Mouse (Mus musculus) forebrain, embryonic 16.5 days (tissue): ENCODE data around the gene Ewsr1. TPM values are rescaled to one million over a fixed set of nuclear protein-coding genes. Genes with fewer than 3 reads are reported as not detected.

Source experiments
- ATAC-seq: fragments of 200-750 bp; cut with Nextera tagmentation; 2 replicates; pipeline ENCODE4 v1.8.0; 2017; ENCODE audit warnings: mild to moderate bottlenecking, moderate library complexity
- H3K27ac ChIP-seq: fragments of 300-500 bp; sonication (generic); 2 replicates; pipeline ENCODE4 v1.5.1; 2014; ENCODE audit warnings: low read length, control low read depth
- H3K27me3 ChIP-seq: fragments of 300-500 bp; sonication (generic); replicated peaks from 2 replicates; pipeline ENCODE4 v1.6.1; 2014; ENCODE audit warnings: low read length; ENCODE audit not compliant: control insufficient read depth, insufficient read depth
- H3K36me3 ChIP-seq: fragments of 300-500 bp; sonication (generic); 2 replicates; pipeline ENCODE4 v1.6.1; 2014; ENCODE audit not compliant: control insufficient read depth, insufficient read depth
- H3K4me1 ChIP-seq: fragments of 300-500 bp; sonication (generic); replicated peaks from 2 replicates; pipeline ENCODE4 v1.6.1; 2014; ENCODE audit warnings: low read length; ENCODE audit not compliant: control insufficient read depth, insufficient read depth
- H3K4me2 ChIP-seq: fragments of 300-500 bp; sonication (generic); 2 replicates; pipeline ENCODE4 v1.6.1; 2014; ENCODE audit warnings: mild to moderate bottlenecking, low read length, control low read depth
- H3K4me3 ChIP-seq: fragments of 300-500 bp; sonication (generic); replicated peaks from 2 replicates; pipeline ENCODE4 v1.5.1; 2014; ENCODE audit warnings: mild to moderate bottlenecking, low read length, control low read depth
- H3K9ac ChIP-seq: fragments of 300-500 bp; sonication (generic); replicated peaks from 2 replicates; pipeline ENCODE4 v1.6.1; 2014; ENCODE audit warnings: low read depth, low read length, control low read depth
- H3K9me3 ChIP-seq: fragments of 300-500 bp; sonication (generic); 2 replicates; pipeline ENCODE4 v1.6.1; 2016; ENCODE audit warnings: low read length; ENCODE audit not compliant: control insufficient read depth
- WGBS: fragments of 180-500 bp; shearing (Covaris S2); extraction: QIAGEN DNeasy Blood & Tissue Kit; methylation state at CpG from one replicate; pipeline ENCODE4 v1.1.7; 2014; 5-methylcytosine and 5-hydroxymethylcytosine counted together
- polyA plus RNA-seq: library from polyadenylated mRNA; unstranded; fragments of >200 nt; fragmentation: Nextera tagmentation; extraction: Ambion mirVana; gene quantifications from 2 replicates; pipeline ENCODE4 v1.2.1, GENCODE M21; 2015

The Ewsr1 gene
- polyA plus RNA-seq, 1 experiment from 2014 or later, result 814 TPM

DNA sequence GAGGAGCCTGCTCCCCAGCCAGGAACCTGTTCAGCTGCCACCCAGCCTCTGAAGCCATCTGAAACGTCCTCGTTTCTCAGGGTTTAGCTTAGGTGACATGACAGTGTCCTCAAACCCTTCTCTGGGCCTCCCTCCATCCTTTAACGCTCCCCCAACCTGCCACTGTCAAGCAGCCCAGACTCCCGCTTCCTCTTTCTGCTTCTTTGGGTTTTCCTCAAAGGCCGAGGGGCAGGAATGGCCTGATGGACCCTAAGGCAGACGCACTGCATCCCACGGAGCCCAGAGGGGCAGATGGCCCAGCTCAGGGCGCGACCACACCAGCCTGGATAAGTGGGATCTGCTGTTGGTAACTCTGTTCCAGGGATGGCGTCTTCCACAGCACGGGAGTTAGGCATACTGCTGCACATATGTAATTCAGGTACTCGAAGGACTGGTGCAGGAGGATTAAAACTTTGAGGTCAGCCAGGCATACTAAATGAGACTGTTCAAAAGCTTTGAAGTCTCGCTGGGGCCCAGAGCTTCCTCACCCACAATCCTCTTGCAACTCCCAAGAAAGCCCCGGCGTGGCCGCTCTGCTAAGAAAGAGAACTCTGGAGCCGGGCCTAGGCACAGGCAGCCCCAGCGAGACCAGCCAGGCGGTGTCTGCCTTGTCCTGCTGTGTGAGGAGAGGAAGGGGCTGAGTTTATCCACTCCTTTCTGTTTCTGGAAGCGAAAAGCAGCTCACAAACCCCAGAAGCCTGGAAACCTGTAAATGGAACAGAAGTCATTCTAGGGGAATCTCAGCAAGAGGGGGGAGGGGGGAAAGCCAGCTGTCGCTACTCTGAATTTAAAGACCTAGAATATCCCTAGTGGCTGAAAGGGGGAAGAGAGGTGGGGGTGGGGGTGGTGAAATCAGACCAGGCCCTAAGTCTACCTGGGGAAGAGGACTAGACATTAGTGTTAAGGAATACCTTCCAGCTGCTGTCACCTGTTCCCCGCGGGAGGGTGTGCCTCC is 42.8 kb downstream of the Ewsr1 start:
- H3K27ac ChIP-seq, result no peak overlapping the region
- 21% methylated on average over 23 of the region's 23 CpGs for WGBS
- no peaks in the 10 kb centered on the region for H3K36me3 ChIP-seq
- no peak overlapping the region for H3K9ac ChIP-seq
- ATAC-seq, result no peak
- no peak overlapping the region for H3K4me3 ChIP-seq
- no peak overlapping the region for H3K4me2 ChIP-seq
- no peaks in the 10 kb centered on the region for H3K9me3 ChIP-seq
- H3K27me3 ChIP-seq, result peaks cover 43% of the 10 kb centered on the region
- peaks cover 22% of the 10 kb centered on the region for H3K4me1 ChIP-seq

GRCm38 (mm10) chr11:5054874-5055273 is 44.2 kb downstream of the Ewsr1 start:
- Histone ChIP-seq H3K4me3 (no peak overlapping the region), H3K27ac (no peak overlapping the region), H3K9me3 (no peaks in the 10 kb centered on the region), H3K4me1 (peaks cover 18% of the 10 kb centered on the region), H3K27me3 (peaks cover 29% of the 10 kb centered on the region), H3K9ac (no peak overlapping the region), H3K36me3 (no peaks in the 10 kb centered on the region), H3K4me2 (no peak overlapping the region)
- 68% methylated on average over 6 of the region's 6 CpGs for WGBS
- no peak for ATAC-seq

DNA sequence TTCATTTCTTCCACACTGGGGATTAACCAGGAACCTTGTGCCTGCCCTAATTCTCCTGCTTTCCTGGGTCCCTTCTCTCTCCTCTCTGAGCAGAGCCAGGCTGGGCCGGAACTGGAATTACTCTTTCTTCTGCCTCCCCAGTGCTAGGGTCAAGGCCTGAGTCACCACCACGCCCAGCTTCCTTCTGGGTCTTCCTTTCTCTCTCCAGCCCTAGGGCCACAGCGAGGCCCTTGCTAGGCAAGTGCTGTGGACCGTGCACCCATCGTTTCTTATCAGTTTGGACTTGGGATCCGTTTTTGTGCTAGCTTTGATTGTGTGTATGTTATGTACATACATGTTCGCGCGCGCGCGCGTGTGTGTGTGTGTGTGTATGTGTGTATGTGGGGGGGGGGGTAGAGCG is 44.9 kb downstream of the Ewsr1 start:
- H3K27ac ChIP-seq, result no peak overlapping the region
- ATAC-seq, result no peak
- H3K4me3 ChIP-seq, result no peak overlapping the region
- H3K27me3 ChIP-seq, result peaks cover 22% of the 10 kb centered on the region
- no peak overlapping the region for H3K9ac ChIP-seq
- H3K4me2 ChIP-seq, result no peak overlapping the region
- WGBS, result 92% methylated on average over 14 of the region's 14 CpGs
- H3K4me1 ChIP-seq, result peaks cover 18% of the 10 kb centered on the region
- no peaks in the 10 kb centered on the region for H3K36me3 ChIP-seq
- no peaks in the 10 kb centered on the region for H3K9me3 ChIP-seq

- Histone ChIP-seq H3K27me3 (peaks cover 9% of the 10 kb centered on the region; the same call in 1 of the 2 replicates), H3K4me1 (peaks cover 9% of the 10 kb centered on the region), H3K4me2 (no peak overlapping the region), H3K9me3 (no peaks in the 10 kb centered on the region), H3K4me3 (no peak overlapping the region), H3K9ac (no peak overlapping the region), H3K27ac (no peak overlapping the region), H3K36me3 (no peaks in the 10 kb centered on the region)
- ATAC-seq, result no peak
- WGBS, result 71% methylated on average over 10 of the region's 10 CpGs
Observed at GRCm38 (mm10) chr11:5052200-5052854, 46.7 kb downstream of the Ewsr1 start.

- peaks cover 6% of the 10 kb centered on the region for H3K4me1 ChIP-seq
- H3K27ac ChIP-seq, result no peak overlapping the region
- peaks cover 3% of the 10 kb centered on the region; the same call in 1 of the 2 replicates for H3K27me3 ChIP-seq
- H3K9ac ChIP-seq, result no peak overlapping the region
- WGBS, result 73% methylated on average over 10 of the region's 10 CpGs
- ATAC-seq, result no peak
- no peak overlapping the region for H3K4me3 ChIP-seq
- H3K36me3 ChIP-seq, result no peaks in the 10 kb centered on the region
- no peak overlapping the region for H3K4me2 ChIP-seq
- H3K9me3 ChIP-seq, result no peaks in the 10 kb centered on the region
Observed at GRCm38 (mm10) chr11:5051629-5052028, 47.4 kb downstream of the Ewsr1 start.

DNA sequence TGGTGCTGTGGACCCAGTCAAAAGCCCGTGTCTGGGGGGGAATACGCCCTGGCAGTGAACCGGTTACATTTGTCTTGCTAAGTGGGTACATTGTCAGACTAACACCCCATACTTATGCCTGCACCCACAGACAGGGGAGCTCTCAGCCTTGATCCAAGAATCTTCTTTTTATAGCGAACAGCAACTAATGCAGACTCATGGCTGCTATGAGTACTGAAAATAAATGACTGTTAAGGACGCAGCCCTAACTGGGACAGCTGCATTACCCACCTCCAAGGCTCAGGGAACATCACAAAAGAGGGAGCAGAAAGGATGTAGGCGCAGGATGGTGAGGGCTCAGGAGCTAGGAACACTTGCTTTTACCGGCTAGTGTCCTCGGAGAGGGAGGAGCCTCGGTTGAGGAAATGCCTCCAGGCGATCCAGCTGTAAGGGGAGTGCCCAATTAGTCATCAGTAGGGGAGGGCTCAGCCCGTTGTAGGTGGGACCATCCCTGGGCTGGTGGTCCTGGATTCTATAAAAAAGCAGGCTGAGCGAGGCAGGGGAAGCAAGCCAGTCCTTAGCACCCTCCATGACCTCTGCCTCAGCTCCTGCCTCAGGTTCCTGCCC is 52.6 kb downstream of the Ewsr1 start:
- Histone ChIP-seq H3K9me3 (no peaks in the 10 kb centered on the region), H3K9ac (no peak overlapping the region), H3K4me3 (no peak overlapping the region), H3K27ac (no peak overlapping the region), H3K36me3 (0 out of 2 replicates have a peak, but pooled peaks cover 5% of the 10 kb centered on the region), H3K4me2 (no peak overlapping the region), H3K27me3 (no peaks in the 10 kb centered on the region), H3K4me1 (no peaks in the 10 kb centered on the region)
- WGBS, result 47% methylated on average over 12 of the region's 12 CpGs
- no peak for ATAC-seq

GRCm38 (mm10) chr11:5042645-5043381 is 56.3 kb downstream of the Ewsr1 start:
- ATAC-seq, result no peak
- H3K4me3 ChIP-seq, result no peak overlapping the region
- no peak overlapping the region for H3K4me2 ChIP-seq
- no peaks in the 10 kb centered on the region for H3K4me1 ChIP-seq
- peaks cover 13% of the 10 kb centered on the region; the same call in 1 of the 2 replicates for H3K36me3 ChIP-seq
- 91% methylated on average over 8 of the region's 8 CpGs for WGBS
- no peaks in the 10 kb centered on the region for H3K27me3 ChIP-seq
- H3K27ac ChIP-seq, result no peak overlapping the region
- H3K9me3 ChIP-seq, result no peaks in the 10 kb centered on the region
- H3K9ac ChIP-seq, result no peak overlapping the region

DNA sequence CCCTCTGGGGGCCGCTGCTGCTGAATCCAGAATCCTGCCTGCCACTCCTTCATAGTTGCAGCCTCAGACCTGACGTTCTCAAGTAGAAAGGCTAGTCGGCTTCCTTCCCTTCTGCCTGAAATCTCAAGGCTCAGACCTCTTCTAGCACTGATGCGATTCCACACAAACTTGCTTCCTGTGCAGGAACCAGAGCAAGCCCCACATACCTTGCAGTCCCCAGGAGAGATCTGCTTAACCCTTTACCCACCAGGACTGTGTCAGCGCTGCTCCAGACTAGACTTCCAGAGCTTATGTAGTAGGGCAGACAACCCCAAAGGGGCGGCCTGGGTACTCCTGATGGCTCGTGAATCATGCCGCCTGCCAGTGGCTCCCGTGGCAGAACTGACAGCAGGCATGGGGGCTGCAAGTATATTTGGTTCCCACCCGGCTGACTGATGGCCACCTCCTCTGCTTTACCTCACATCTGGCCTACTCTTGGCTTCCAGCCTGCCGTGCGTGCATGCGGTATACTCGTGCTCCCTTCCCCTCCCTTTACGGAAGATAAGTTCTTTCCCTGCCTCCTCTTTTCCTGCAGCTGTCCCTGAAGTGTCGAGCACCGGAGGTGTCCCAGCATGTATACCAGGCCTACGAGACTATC is 57.8 kb downstream of the Ewsr1 start:
- no peak for ATAC-seq
- no peak overlapping the region for H3K4me2 ChIP-seq
- 85% methylated on average over 18 of the region's 18 CpGs for WGBS
- H3K9me3 ChIP-seq, result no peaks in the 10 kb centered on the region
- H3K27ac ChIP-seq, result no peak overlapping the region
- H3K4me3 ChIP-seq, result no peak overlapping the region
- no peaks in the 10 kb centered on the region for H3K4me1 ChIP-seq
- H3K9ac ChIP-seq, result no peak overlapping the region
- peaks cover 20% of the 10 kb centered on the region for H3K36me3 ChIP-seq
- no peaks in the 10 kb centered on the region for H3K27me3 ChIP-seq
